Mouse (Mus musculus) ES-E14 (cell line): ENCODE data around the gene Spata17. TPM values are rescaled to one million over a fixed set of nuclear protein-coding genes. Genes with fewer than 3 reads are reported as not detected.

Experiments
- DNase-seq: peaks from one replicate; pipeline ENCODE4 v3.0.0-alpha.2; 2013; ENCODE audit warnings: low read depth, low spot score
- H3K27ac ChIP-seq: 2 replicates; pipeline ENCODE4 v1.5.1; 2012; ENCODE audit warnings: low read depth, mild to moderate bottlenecking, low read length, moderate library complexity, mixed read lengths; ENCODE audit not compliant: poor library complexity, insufficient read depth, severe bottlenecking
- H3K36me3 ChIP-seq: 2 replicates; pipeline ENCODE4 v1.6.1; 2012; ENCODE audit warnings: mild to moderate bottlenecking, low read length, moderate library complexity, mixed read lengths; ENCODE audit not compliant: control insufficient read depth, poor library complexity, insufficient read depth, severe bottlenecking
- H3K4me1 ChIP-seq, 2 experiments: fragments of 150-350 bp in 1 of 2; sonication (generic) in 1 of 2; 2 replicates each; pipeline ENCODE4 v1.6.1; 2012; ENCODE audit warnings: low read length in 2 of 2, mild to moderate bottlenecking in 1 of 2, mixed read lengths in 1 of 2; ENCODE audit not compliant: control insufficient read depth in 2 of 2, insufficient read depth in 2 of 2, poor library complexity in 1 of 2
- H3K4me3 ChIP-seq, 2 experiments: fragments of 150-350 bp in 1 of 2; sonication (generic) in 1 of 2; 2 replicates each; pipeline ENCODE4 v1.5.1; 2012; ENCODE audit warnings: low read length in 2 of 2, low read depth in 1 of 2, mild to moderate bottlenecking in 1 of 2, mixed read lengths in 1 of 2; ENCODE audit not compliant: insufficient read depth in 1 of 2, poor library complexity in 1 of 2, severe bottlenecking in 1 of 2
- H3K9ac ChIP-seq: 2 replicates; pipeline ENCODE4 v1.6.1; 2012; ENCODE audit warnings: low read depth, mild to moderate bottlenecking, low read length, mixed read lengths; ENCODE audit not compliant: poor library complexity, insufficient read depth, severe bottlenecking
- H3K9me3 ChIP-seq: fragments of 150-350 bp; sonication (generic); 2 replicates; pipeline ENCODE4 v1.6.1; 2012; ENCODE audit warnings: low read depth, mild to moderate bottlenecking, low read length; ENCODE audit not compliant: control insufficient read depth, insufficient read depth
- CHD2 ChIP-seq: IDR thresholded peaks from 2 replicates; pipeline ENCODE4 v1.6.1; 2014; ENCODE audit warnings: mild to moderate bottlenecking, low read depth, low read length, inconsistent platforms
- HCFC1 ChIP-seq: IDR thresholded peaks from 2 replicates; pipeline ENCODE4 v1.6.1; 2012; ENCODE audit warnings: low read length, inconsistent platforms, borderline replicate concordance; ENCODE audit not compliant: insufficient read depth
- MAFK ChIP-seq: IDR thresholded peaks from 2 replicates; pipeline ENCODE4 v1.6.1; 2014; ENCODE audit warnings: mild to moderate bottlenecking, low read depth, low read length, inconsistent platforms; ENCODE audit not compliant: insufficient read depth
- ZC3H11A ChIP-seq: IDR thresholded peaks from 2 replicates; pipeline ENCODE4 v1.6.1; 2012; ENCODE audit warnings: low read depth, mild to moderate bottlenecking, inconsistent platforms, low read length, borderline replicate concordance
- ZNF384 ChIP-seq: IDR thresholded peaks from 2 replicates; pipeline ENCODE4 v1.6.1; 2012; ENCODE audit warnings: low read depth, low read length, inconsistent platforms
- in situ Hi-C, 2 experiments: fragments of 600-800 bp; cut with MboI; formaldehyde crosslinking; loops; one replicate each; pipeline ENCODE4 v1.15.1; 2025; ENCODE audit warnings: low sequenced_read_pairs in 2 of 2, inconsistent platforms in 1 of 2; ENCODE audit not compliant: unreplicated experiment in 2 of 2
- total RNA-seq: library from RNA; depleted of rRNA; stranded (reverse); fragments of 300-350 nt; gene quantifications from 2 replicates; pipeline ENCODE4 v1.2.3, GENCODE M21; 2012

Spata17 gene
- total RNA-seq, 1 experiment = 0.36 TPM

- in situ Hi-C loops = no loop called here
Observed at GRCm38 (mm10) chr1:187226328-187227025, 11.2 kb upstream of the Spata17 start.

GRCm38 (mm10) chr1:187220756-187221155, 5.5 kb upstream of the Spata17 start:
- no peak for TF ChIP-seq ZC3H11A
- Histone ChIP-seq H3K36me3 (peaks cover 1% of the 10 kb centered on the region; the same call in 1 of the 2 replicates), H3K4me1 (no peaks in the 10 kb centered on the region), H3K27ac (no peak overlapping the region), H3K9me3 (no peaks in the 10 kb centered on the region), H3K4me3 (no peak overlapping the region), H3K9ac (no peak overlapping the region)
- DNase-seq = no peak
- in situ Hi-C loops = no loop called here

More at GRCm38 (mm10) chr1:187226328-187227025, 11.2 kb upstream of the Spata17 start:
- Histone ChIP-seq H3K9ac (no peak overlapping the region), H3K4me3 (no peak overlapping the region), H3K4me1 (no peaks in the 10 kb centered on the region; a peak in 1 of 4 replicates), H3K27ac (no peak overlapping the region), H3K9me3 (no peaks in the 10 kb centered on the region), H3K36me3 (peaks cover 9% of the 10 kb centered on the region; the same call in 1 of the 2 replicates)
- DNase-seq = no peak
- TF ChIP-seq HCFC1 (no peak), MAFK (no peak), ZNF384 (no peak), CHD2 (no peak), ZC3H11A (no peak)

- Histone ChIP-seq H3K9ac (no peak overlapping the region), H3K4me1 (no peaks in the 10 kb centered on the region), H3K36me3 (no peaks in the 10 kb centered on the region), H3K27ac (no peak overlapping the region), H3K4me3 (no peak overlapping the region), H3K9me3 (no peaks in the 10 kb centered on the region)
- in situ Hi-C loops = no loop called here
- TF ChIP-seq HCFC1 = no peak
- no peak for TF ChIP-seq ZC3H11A
- TF ChIP-seq CHD2 = no peak
- no peak for TF ChIP-seq MAFK
- TF ChIP-seq ZNF384 = no peak
- no peak for DNase-seq
Observed at GRCm38 (mm10) chr1:187216620-187217410, 1.6 kb upstream of the Spata17 start.

- TF ChIP-seq CHD2 (no peak), HCFC1 (no peak), MAFK (no peak), ZNF384 (no peak), ZC3H11A (no peak)
- H3K9me3 ChIP-seq = no peaks in the 10 kb centered on the region
- no peak overlapping the region for H3K4me3 ChIP-seq
- H3K36me3 ChIP-seq = no peaks in the 10 kb centered on the region
- peaks cover 0 to 4% of the 10 kb centered on the region in 2 experiments; a peak in 2 of 4 replicates for H3K4me1 ChIP-seq
- no peak for DNase-seq
- in situ Hi-C loops = no loop called here
- H3K9ac ChIP-seq = no peak overlapping the region; the same call in 1 of the 2 replicates
- peak overlapping the region; percentile 31; the same call in 1 of the 2 replicates for H3K27ac ChIP-seq
Observed at GRCm38 (mm10) chr1:187210736-187211135, 4.5 kb downstream of the Spata17 start.
